Mouse (Mus musculus) thymus, adult 2 months (tissue): ENCODE results near the gene Wdr35. TPM values are rescaled to one million over a fixed set of nuclear protein-coding genes. Genes with fewer than 3 reads are reported as not detected.

ENCODE experiments used
- DNase-seq: peaks from one replicate; pipeline ENCODE4 v3.0.0; 2021
- H3K27ac ChIP-seq: fragments of 200-500 bp; 2 replicates; pipeline ENCODE4 v1.5.1; 2012; ENCODE audit warnings: low read length, control low read depth; ENCODE audit not compliant: control insufficient read depth, insufficient read depth
- H3K27me3 ChIP-seq: fragments of 200-500 bp; 2 replicates; pipeline ENCODE4 v1.6.1; 2012; ENCODE audit warnings: mild to moderate bottlenecking, low read length, moderate library complexity, mixed read lengths; ENCODE audit not compliant: control insufficient read depth, insufficient read depth
- H3K36me3 ChIP-seq: fragments of 200-500 bp; 2 replicates; pipeline ENCODE4 v1.6.1; 2012; ENCODE audit warnings: mild to moderate bottlenecking, low read length, moderate library complexity; ENCODE audit not compliant: control insufficient read depth, insufficient read depth
- H3K4me1 ChIP-seq: fragments of 200-500 bp; replicated peaks from 2 replicates; pipeline ENCODE4 v1.6.1; 2012; ENCODE audit warnings: low read length; ENCODE audit not compliant: control insufficient read depth, insufficient read depth
- H3K4me3 ChIP-seq: fragments of 200-500 bp; 2 replicates; pipeline ENCODE4 v1.5.1; 2012; ENCODE audit warnings: mild to moderate bottlenecking, low read length, control low read depth, moderate library complexity; ENCODE audit not compliant: control insufficient read depth, insufficient read depth
- CTCF ChIP-seq: fragments of 200-500 bp; IDR thresholded peaks from 2 replicates; pipeline ENCODE4 v1.5.1; 2012; ENCODE audit warnings: mild to moderate bottlenecking, control low read depth, low read length, moderate library complexity, borderline replicate concordance; ENCODE audit not compliant: control insufficient read depth, poor library complexity, insufficient read depth; ENCODE audit errors: extremely low read depth
- POLR2A ChIP-seq: fragments of 200-500 bp; IDR thresholded peaks from 2 replicates; pipeline ENCODE4 v1.6.1; 2012; ENCODE audit warnings: mild to moderate bottlenecking, low read length, control low read depth, moderate library complexity; ENCODE audit not compliant: control insufficient read depth, poor library complexity, insufficient read depth; ENCODE audit errors: extremely low read depth
- WGBS: fragments of 180-500 bp; shearing (Covaris S2); methylation state at CpG from one replicate; pipeline ENCODE4 v1.1.7; 2018; 5-methylcytosine and 5-hydroxymethylcytosine counted together
- polyA plus RNA-seq: library from polyadenylated mRNA; depleted of rRNA; stranded (reverse); fragments of >200 nt; gene quantifications from 2 replicates; pipeline ENCODE4 v1.2.3, GENCODE M21; 2012

Wdr35 gene
- polyA plus RNA-seq, 1 experiment: 1.6 TPM

GRCm38 (mm10) chr12:9054012-9054411 is 80.3 kb downstream of the Wdr35 start:
- WGBS: 84% methylated on average over 2 of the region's 2 CpGs
- TF ChIP-seq CTCF (no peak), POLR2A (no peak)
- Histone ChIP-seq H3K27ac (no peak overlapping the region), H3K4me3 (no peak overlapping the region), H3K4me1 (no peaks in the 10 kb centered on the region), H3K27me3 (no peaks in the 10 kb centered on the region), H3K36me3 (no peaks in the 10 kb centered on the region)
- DNase-seq: no peak

GRCm38 (mm10) chr12:9055269-9055668 is 81.6 kb downstream of the Wdr35 start:
- no peak overlapping the region for H3K4me3 ChIP-seq
- TF ChIP-seq POLR2A (no peak), CTCF (no peak)
- no peak for DNase-seq
- no peaks in the 10 kb centered on the region for H3K27me3 ChIP-seq
- no peaks in the 10 kb centered on the region for H3K4me1 ChIP-seq
- no peak overlapping the region for H3K27ac ChIP-seq
- H3K36me3 ChIP-seq: no peaks in the 10 kb centered on the region
- 73% methylated on average over 11 of the region's 11 CpGs for WGBS

GRCm38 (mm10) chr12:9059502-9059901 is 85.8 kb downstream of the Wdr35 start:
- H3K27me3 ChIP-seq: no peaks in the 10 kb centered on the region
- H3K36me3 ChIP-seq: no peaks in the 10 kb centered on the region
- H3K4me3 ChIP-seq: no peak overlapping the region
- no peak for TF ChIP-seq CTCF
- H3K27ac ChIP-seq: no peak overlapping the region
- no peak for DNase-seq
- WGBS: 91% methylated on average over 3 of the region's 3 CpGs
- no peaks in the 10 kb centered on the region for H3K4me1 ChIP-seq

GRCm38 (mm10) chr12:9059965-9060364 is 86.3 kb downstream of the Wdr35 start:
- H3K36me3 ChIP-seq: no peaks in the 10 kb centered on the region
- no peak overlapping the region for H3K4me3 ChIP-seq
- H3K4me1 ChIP-seq: no peaks in the 10 kb centered on the region
- TF ChIP-seq POLR2A: no peak
- WGBS: 91% methylated on average over 9 of the region's 9 CpGs
- no peak overlapping the region for H3K27ac ChIP-seq
- H3K27me3 ChIP-seq: no peaks in the 10 kb centered on the region
- DNase-seq: no peak

GRCm38 (mm10) chr12:9063611-9064010 is 89.9 kb downstream of the Wdr35 start:
- DNase-seq: no peak
- no peaks in the 10 kb centered on the region for H3K27me3 ChIP-seq
- no peaks in the 10 kb centered on the region for H3K36me3 ChIP-seq
- TF ChIP-seq CTCF (no peak), POLR2A (no peak)
- H3K27ac ChIP-seq: no peak overlapping the region
- 91% methylated on average over 6 of the region's 6 CpGs for WGBS
- no peaks in the 10 kb centered on the region for H3K4me1 ChIP-seq
- H3K4me3 ChIP-seq: no peak overlapping the region

GRCm38 (mm10) chr12:9071058-9071457 is 97.4 kb downstream of the Wdr35 start:
- Histone ChIP-seq H3K4me1 (no peaks in the 10 kb centered on the region), H3K27me3 (no peaks in the 10 kb centered on the region), H3K36me3 (no peaks in the 10 kb centered on the region), H3K4me3 (no peak overlapping the region), H3K27ac (no peak overlapping the region)
- 93% methylated on average over 1 of the region's 1 CpGs for WGBS
- no peak for TF ChIP-seq POLR2A
- TF ChIP-seq CTCF: no peak
- no peak for DNase-seq

GRCm38 (mm10) chr12:9071493-9071892 is 97.8 kb downstream of the Wdr35 start:
- Histone ChIP-seq H3K36me3 (no peaks in the 10 kb centered on the region), H3K4me3 (no peak overlapping the region), H3K27ac (no peak overlapping the region), H3K4me1 (no peaks in the 10 kb centered on the region), H3K27me3 (no peaks in the 10 kb centered on the region)
- no peak for DNase-seq
- 75% methylated on average over 4 of the region's 4 CpGs for WGBS
- TF ChIP-seq CTCF (no peak), POLR2A (no peak)
